Mouse (Mus musculus) neural tube, embryonic 14.5 days (tissue): ENCODE data around the gene Gm20388. TPM values are rescaled to one million over a fixed set of nuclear protein-coding genes. Genes with fewer than 3 reads are reported as not detected.
A peak's percentile ranks its signal among the peaks of the same experiment; 100 is the strongest.

ENCODE experiments used
- ATAC-seq: fragments of 200-750 bp; cut with Nextera tagmentation; 2 replicates; pipeline ENCODE4 v1.8.0; 2017; ENCODE audit warnings: low read depth, mild to moderate bottlenecking, moderate TSS enrichment, moderate library complexity
- H3K27ac ChIP-seq: fragments of 300-500 bp; sonication (generic); 2 replicates; pipeline ENCODE4 v1.5.1; 2014; ENCODE audit warnings: low read depth, mild to moderate bottlenecking, control low read depth, low read length, moderate library complexity, mixed read lengths
- H3K27me3 ChIP-seq: fragments of 300-500 bp; sonication (generic); 2 replicates; pipeline ENCODE4 v1.6.1; 2014; ENCODE audit warnings: low read length; ENCODE audit not compliant: control insufficient read depth, insufficient read depth
- H3K36me3 ChIP-seq: fragments of 300-500 bp; sonication (generic); 2 replicates; pipeline ENCODE4 v1.6.1; 2014; ENCODE audit warnings: low read length, mixed read lengths; ENCODE audit not compliant: control insufficient read depth, insufficient read depth
- H3K4me1 ChIP-seq: fragments of 300-500 bp; sonication (generic); 2 replicates; pipeline ENCODE4 v1.6.1; 2014; ENCODE audit warnings: low read length; ENCODE audit not compliant: control insufficient read depth, insufficient read depth
- H3K4me2 ChIP-seq: fragments of 300-500 bp; sonication (generic); 2 replicates; pipeline ENCODE4 v1.6.1; 2014; ENCODE audit warnings: mild to moderate bottlenecking, low read depth, low read length, control low read depth
- H3K4me3 ChIP-seq: fragments of 300-500 bp; sonication (generic); 2 replicates; pipeline ENCODE4 v1.5.1; 2014; ENCODE audit warnings: low read depth, low read length, control low read depth, mixed read lengths
- H3K9ac ChIP-seq: fragments of 300-500 bp; sonication (generic); replicated peaks from 2 replicates; pipeline ENCODE4 v1.6.1; 2014; ENCODE audit warnings: low read depth, mild to moderate bottlenecking, control low read depth, low read length, mixed read lengths
- H3K9me3 ChIP-seq: fragments of 300-500 bp; sonication (generic); 2 replicates; pipeline ENCODE4 v1.6.1; 2016; ENCODE audit warnings: low read length; ENCODE audit not compliant: control insufficient read depth
- WGBS: fragments of 180-500 bp; shearing (Covaris S2); extraction: QIAGEN DNeasy Blood & Tissue Kit; methylation state at CpG from one replicate; pipeline ENCODE4 v1.1.7; 2014; 5-methylcytosine and 5-hydroxymethylcytosine counted together
- polyA plus RNA-seq: library from polyadenylated mRNA; unstranded; fragments of >200 nt; fragmentation: Nextera tagmentation; extraction: Ambion mirVana; gene quantifications from 2 replicates; pipeline ENCODE4 v1.2.1, GENCODE M21; 2014

The Gm20388 gene
- polyA plus RNA-seq, 1 experiment from 2014 or later = 10.3 TPM

GRCm38 (mm10) chr8:119885612-119886011 is 25.0 kb upstream of the Gm20388 start:
- Histone ChIP-seq H3K27ac (no peak overlapping the region), H3K4me2 (no peak overlapping the region), H3K27me3 (no peaks in the 10 kb centered on the region), H3K4me3 (no peak overlapping the region), H3K36me3 (no peaks in the 10 kb centered on the region), H3K9ac (no peak overlapping the region), H3K9me3 (no peaks in the 10 kb centered on the region), H3K4me1 (0 out of 2 replicates have a peak, but pooled peaks cover 2% of the 10 kb centered on the region)
- ATAC-seq = no peak
- WGBS = 30% methylated on average over 3 of the region's 3 CpGs

- H3K4me1 ChIP-seq = 0 out of 2 replicates have a peak, but pooled peaks cover 2% of the 10 kb centered on the region
- no peak overlapping the region for H3K27ac ChIP-seq
- ATAC-seq = no peak
- no peak overlapping the region for H3K9ac ChIP-seq
- H3K36me3 ChIP-seq = no peaks in the 10 kb centered on the region
- no peaks in the 10 kb centered on the region for H3K27me3 ChIP-seq
- H3K4me3 ChIP-seq = no peak overlapping the region
- no peaks in the 10 kb centered on the region for H3K9me3 ChIP-seq
- 89% methylated on average over 3 of the region's 3 CpGs for WGBS
- no peak overlapping the region for H3K4me2 ChIP-seq
These were observed 23.5 kb upstream of the Gm20388 start for GRCm38 (mm10) chr8:119887130-119887529.

- no peak overlapping the region for H3K27ac ChIP-seq
These were observed 22.6 kb upstream of the Gm20388 start for GRCm38 (mm10) chr8:119888012-119888411.

GRCm38 (mm10) chr8:119897069-119897468 is 13.6 kb upstream of the Gm20388 start:
- WGBS = 72% methylated on average over 4 of the region's 4 CpGs
- H3K4me2 ChIP-seq = no peak overlapping the region
- ATAC-seq = no peak
- no peak overlapping the region for H3K4me3 ChIP-seq
- no peaks in the 10 kb centered on the region for H3K27me3 ChIP-seq
- H3K4me1 ChIP-seq = no peaks in the 10 kb centered on the region
- no peak overlapping the region for H3K27ac ChIP-seq
- no peaks in the 10 kb centered on the region for H3K36me3 ChIP-seq
- H3K9ac ChIP-seq = no peak overlapping the region
- H3K9me3 ChIP-seq = no peaks in the 10 kb centered on the region

More at GRCm38 (mm10) chr8:119888012-119888411, 22.6 kb upstream of the Gm20388 start:
- WGBS = 60% methylated on average over 4 of the region's 4 CpGs
- no peak for ATAC-seq
- H3K27me3 ChIP-seq = no peaks in the 10 kb centered on the region
- no peaks in the 10 kb centered on the region for H3K36me3 ChIP-seq
- H3K9me3 ChIP-seq = no peaks in the 10 kb centered on the region
- H3K9ac ChIP-seq = no peak overlapping the region
- H3K4me2 ChIP-seq = no peak overlapping the region
- no peak overlapping the region for H3K4me3 ChIP-seq
- 0 out of 2 replicates have a peak, but pooled peaks cover 2% of the 10 kb centered on the region for H3K4me1 ChIP-seq

DNA sequence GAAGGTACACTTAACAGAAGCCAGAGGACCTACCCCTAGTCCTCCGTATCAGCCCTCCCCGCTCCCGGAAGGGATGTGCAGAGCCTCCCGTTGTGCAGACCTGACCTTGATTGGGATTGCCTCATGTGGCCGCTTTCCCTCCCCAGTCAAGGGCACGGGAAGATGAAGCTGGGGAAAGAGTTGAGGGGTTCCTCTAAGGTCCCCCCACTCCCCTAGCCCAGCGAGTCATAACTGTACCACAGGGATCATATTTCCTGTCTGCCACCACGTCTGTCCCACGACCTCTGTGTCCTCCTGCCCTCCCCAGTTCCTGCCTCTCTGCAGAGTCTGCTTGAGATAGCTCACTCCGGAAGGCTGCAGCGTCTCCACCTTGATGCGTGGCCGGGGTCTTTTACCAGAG is 12.7 kb upstream of the Gm20388 start:
- Histone ChIP-seq H3K36me3 (no peaks in the 10 kb centered on the region), H3K4me1 (no peaks in the 10 kb centered on the region), H3K27ac (no peak overlapping the region), H3K27me3 (no peaks in the 10 kb centered on the region), H3K9ac (no peak overlapping the region), H3K9me3 (no peaks in the 10 kb centered on the region), H3K4me3 (no peak overlapping the region), H3K4me2 (no peak overlapping the region)
- WGBS = 33% methylated on average over 13 of the region's 13 CpGs
- ATAC-seq = no peak

- no peaks in the 10 kb centered on the region for H3K4me1 ChIP-seq
- no peak overlapping the region for H3K4me3 ChIP-seq
- H3K27ac ChIP-seq = no peak overlapping the region
- H3K9ac ChIP-seq = no peak overlapping the region
- H3K4me2 ChIP-seq = no peak overlapping the region
- H3K9me3 ChIP-seq = no peaks in the 10 kb centered on the region
- no peaks in the 10 kb centered on the region for H3K36me3 ChIP-seq
- no peaks in the 10 kb centered on the region for H3K27me3 ChIP-seq
- no peak for ATAC-seq
- WGBS = 86% methylated on average over 3 of the region's 3 CpGs
These were observed 9.3 kb upstream of the Gm20388 start for GRCm38 (mm10) chr8:119901349-119901748.

- WGBS = 73% methylated on average over 8 of the region's 8 CpGs
- Histone ChIP-seq H3K4me2 (no peak overlapping the region), H3K9me3 (no peaks in the 10 kb centered on the region), H3K36me3 (no peaks in the 10 kb centered on the region), H3K27me3 (no peaks in the 10 kb centered on the region), H3K4me3 (no peak overlapping the region), H3K9ac (no peak overlapping the region), H3K27ac (no peak overlapping the region), H3K4me1 (no peaks in the 10 kb centered on the region)
- ATAC-seq = no peak
These were observed 8.7 kb upstream of the Gm20388 start for GRCm38 (mm10) chr8:119901952-119902351.

- Histone ChIP-seq H3K9me3 (no peaks in the 10 kb centered on the region), H3K27me3 (no peaks in the 10 kb centered on the region), H3K36me3 (no peaks in the 10 kb centered on the region), H3K4me2 (no peak overlapping the region), H3K4me3 (no peak overlapping the region), H3K4me1 (no peaks in the 10 kb centered on the region), H3K27ac (no peak overlapping the region), H3K9ac (no peak overlapping the region)
- ATAC-seq = no peak
- 57% methylated on average over 12 of the region's 12 CpGs for WGBS
These were observed 6.2 kb upstream of the Gm20388 start for GRCm38 (mm10) chr8:119904323-119904911.

DNA sequence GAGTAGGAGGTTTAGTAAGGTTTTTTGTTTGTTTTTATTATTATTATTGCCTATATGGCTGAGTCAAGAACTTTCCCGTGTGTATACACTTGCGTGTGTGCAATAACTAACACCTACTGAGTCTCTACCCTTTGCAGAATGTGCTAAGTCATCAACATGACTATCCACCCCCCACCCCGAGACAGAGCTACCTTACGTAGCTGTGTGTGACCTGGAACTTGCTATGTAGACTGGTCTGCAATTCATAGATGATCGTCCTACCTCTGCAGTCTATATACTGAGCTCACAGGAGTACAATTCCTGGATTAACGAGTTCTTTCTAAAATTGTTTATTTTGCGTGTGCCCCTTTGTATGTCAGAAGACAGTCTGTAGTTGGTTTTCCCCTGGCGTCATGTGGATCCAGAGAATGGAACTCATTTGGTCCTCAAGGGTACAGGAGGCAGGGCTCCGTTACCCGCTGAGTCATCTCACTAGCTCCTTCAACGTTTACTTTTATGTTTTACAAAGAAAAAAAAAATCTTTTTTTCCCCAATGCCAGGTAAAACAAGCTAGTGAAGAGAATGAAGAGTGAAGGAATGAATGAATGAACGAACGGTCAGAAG is 596 bp upstream of the Gm20388 start, which contains the start of gene Usp10:
Gene Usp10 (plus strand): TSS at position 417 of the 603 bp plus-strand sequence.
- peak within 1 kb of the TSS; percentile 88 for H3K9ac ChIP-seq
- peak within 1 kb of the TSS; percentile 76 for H3K4me3 ChIP-seq
- no peaks in the 10 kb centered on the region for H3K9me3 ChIP-seq
- H3K4me1 ChIP-seq = peaks cover 33% of the 10 kb centered on the region
- no peaks in the 10 kb centered on the region for H3K36me3 ChIP-seq
- H3K27me3 ChIP-seq = no peaks in the 10 kb centered on the region
- peak within 1 kb of the TSS; percentile 91 for H3K27ac ChIP-seq
- H3K4me2 ChIP-seq = peak within 1 kb of the TSS; percentile 87
- peak; percentile 53; the same call in 1 of the 2 replicates for ATAC-seq
- 25% methylated on average over 13 of the region's 13 CpGs for WGBS
